Mouse (Mus musculus) left cerebral cortex, adult 2 months (tissue): ENCODE measurements around the gene Ifnl2. TPM values are rescaled to one million over a fixed set of nuclear protein-coding genes. Genes with fewer than 3 reads are reported as not detected.

Experiments
- DNase-seq, 2 experiments: peaks; one replicate each; pipeline ENCODE4 v3.0.0; 2021 to 2022; ENCODE audit warnings: low spot score in 2 of 2, mixed read lengths in 1 of 2; ENCODE audit errors: extremely low spot score in 1 of 2
- H3K27ac ChIP-seq: fragments of 200-600 bp; 2 replicates; pipeline ENCODE4 v1.8.1; 2022
- H3K4me3 ChIP-seq: fragments of 200-600 bp; 2 replicates; pipeline ENCODE4 v1.8.1; 2022
- CTCF ChIP-seq: fragments of 200-600 bp; IDR thresholded peaks from 2 replicates; pipeline ENCODE4 v1.8.1; 2022; ENCODE audit warnings: antibody characterized with exemption, mild to moderate bottlenecking, moderate library complexity
- intact Hi-C: fragments of 180-260 bp; cut with DNase I; formaldehyde crosslinking; loops from one replicate; pipeline ENCODE4 v1.15.1; 2025
- total RNA-seq, 2 experiments: library from RNA; stranded (reverse); gene quantifications; 2 replicates each; pipeline ENCODE4 v1.2.3; 2021

Gene Ifnl2
- total RNA-seq, 2 experiments from 2014 or later: not detected

DNA sequence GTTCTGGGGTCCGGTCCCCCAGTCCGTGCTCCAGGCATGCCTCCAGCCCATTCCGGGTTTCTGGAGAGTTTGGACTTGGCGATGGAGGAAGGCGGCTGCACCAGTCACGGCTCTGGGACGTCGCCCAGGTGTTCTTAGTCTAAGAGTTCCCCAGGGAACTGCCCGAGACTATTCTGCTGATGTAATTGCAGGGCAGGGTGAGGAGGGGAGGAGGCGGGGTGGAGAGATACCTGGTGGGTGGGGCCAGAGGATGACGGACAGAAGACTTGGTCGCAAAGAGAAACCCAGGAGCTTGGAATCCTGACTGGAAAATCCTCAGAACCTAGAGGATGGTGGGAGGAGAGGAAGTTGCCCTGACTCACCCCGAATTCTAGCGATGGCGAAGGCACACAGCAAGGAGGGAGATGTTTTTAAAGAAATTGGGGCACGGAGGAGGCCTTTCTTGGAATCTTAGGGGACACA, 22.2 kb downstream of the Ifnl2 start:
- H3K27ac ChIP-seq: peak overlapping the region; percentile 73
- intact Hi-C loops: loop anchor here (2.0 kb wide), 1 partner anchor 37 kb away; the partner anchor contains the start of gene Lrfn1
- peak overlapping the region; percentile 36 for H3K4me3 ChIP-seq
- no peak for TF ChIP-seq CTCF
- peak; percentile 52 to 59 for DNase-seq

DNA sequence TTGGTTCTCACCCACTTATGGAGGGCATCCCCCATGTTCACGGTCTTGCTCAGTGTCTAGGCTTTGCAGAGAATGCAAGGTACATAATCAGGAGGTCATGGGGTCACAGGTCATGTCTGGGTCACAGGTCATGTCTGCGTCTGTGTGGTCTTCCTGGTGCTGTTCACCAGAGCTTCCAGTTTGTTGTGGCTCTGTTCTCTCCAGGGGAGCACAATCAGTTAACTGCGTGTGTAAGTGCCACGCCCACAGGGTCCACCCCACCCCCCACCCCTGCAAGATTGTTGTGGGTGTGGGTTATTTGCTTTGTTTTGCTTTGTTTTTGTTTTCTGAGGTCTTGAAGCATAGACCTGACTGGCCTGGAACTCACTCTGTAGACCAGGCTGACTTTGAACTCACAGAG, 26.1 kb downstream of the Ifnl2 start:
- no peak for DNase-seq
- TF ChIP-seq CTCF: no peak
- Histone ChIP-seq H3K27ac (no peak overlapping the region), H3K4me3 (no peak overlapping the region)
- intact Hi-C loops: no loop called here

DNA sequence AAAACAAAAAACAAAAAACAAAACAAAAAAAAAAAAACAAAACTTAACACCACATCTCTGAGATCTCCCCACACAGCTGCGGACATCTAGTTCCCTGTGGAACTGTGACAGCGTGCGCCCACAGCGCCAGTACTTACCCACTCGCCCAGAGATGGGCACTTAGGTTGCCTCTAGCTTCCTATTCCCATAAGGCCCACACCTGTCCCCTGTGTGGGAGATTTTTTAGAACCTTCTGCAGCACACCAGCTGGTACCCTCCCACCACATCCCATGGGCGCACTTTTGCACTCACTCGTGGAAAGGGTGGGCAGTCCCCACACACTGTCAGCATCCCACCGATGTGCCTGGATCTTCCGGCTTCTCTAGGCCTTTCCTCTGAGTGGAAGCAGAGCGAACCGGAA, 27.4 kb downstream of the Ifnl2 start:
- Histone ChIP-seq H3K27ac (0 out of 2 replicates have a peak overlapping the region, but pooled peaks have one; percentile 40), H3K4me3 (no peak overlapping the region)
- DNase-seq: peak in 1 of 2 experiments; percentile 60
- TF ChIP-seq CTCF: no peak
- intact Hi-C loops: no loop called here

DNA sequence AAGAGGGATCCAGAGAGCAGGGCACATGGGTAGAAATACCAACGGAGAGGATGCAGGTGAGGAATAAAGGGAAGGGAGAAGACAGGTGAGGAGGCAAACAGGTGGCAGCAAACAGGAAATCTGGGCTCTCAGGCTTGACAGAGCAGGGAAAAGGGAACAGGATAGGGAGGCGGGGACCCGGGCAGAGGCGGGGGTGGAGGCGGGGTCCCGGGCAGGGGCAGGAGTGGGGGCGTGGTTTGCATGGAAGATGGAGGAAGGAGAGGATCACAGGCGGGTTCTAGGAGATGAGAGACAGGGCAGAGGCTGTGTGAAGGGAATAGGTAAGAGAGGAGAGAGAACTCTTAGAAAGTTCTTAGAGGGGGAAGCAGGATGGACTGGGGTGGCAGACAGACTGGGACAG, 31.4 kb downstream of the Ifnl2 start:
- Histone ChIP-seq H3K27ac (no peak overlapping the region), H3K4me3 (no peak overlapping the region)
- no peak for TF ChIP-seq CTCF
- intact Hi-C loops: no loop called here
- no peak for DNase-seq

DNA sequence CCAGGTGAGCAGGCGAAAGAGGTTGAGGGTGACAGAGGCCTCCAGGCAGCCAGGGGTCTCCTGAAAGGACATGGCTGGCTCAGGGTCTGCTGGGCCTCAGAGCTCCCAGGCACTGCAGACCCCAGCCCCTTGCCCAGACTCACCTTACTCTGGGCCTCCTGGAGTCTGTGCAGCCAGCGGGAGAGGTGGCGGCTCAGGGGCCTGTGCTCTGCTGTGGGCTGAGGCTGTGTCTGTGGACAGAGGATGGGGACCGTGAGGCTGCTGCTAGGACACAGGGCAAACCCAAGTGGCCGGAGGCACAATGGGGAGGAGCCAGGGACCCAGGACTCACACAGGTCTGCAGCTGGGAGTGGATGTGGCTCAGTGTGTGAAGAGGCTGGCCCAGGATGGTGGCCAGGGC, 32.9 kb downstream of the Ifnl2 start:
- Histone ChIP-seq H3K27ac (no peak overlapping the region), H3K4me3 (no peak overlapping the region)
- no peak for DNase-seq
- TF ChIP-seq CTCF: no peak
- intact Hi-C loops: no loop called here

DNA sequence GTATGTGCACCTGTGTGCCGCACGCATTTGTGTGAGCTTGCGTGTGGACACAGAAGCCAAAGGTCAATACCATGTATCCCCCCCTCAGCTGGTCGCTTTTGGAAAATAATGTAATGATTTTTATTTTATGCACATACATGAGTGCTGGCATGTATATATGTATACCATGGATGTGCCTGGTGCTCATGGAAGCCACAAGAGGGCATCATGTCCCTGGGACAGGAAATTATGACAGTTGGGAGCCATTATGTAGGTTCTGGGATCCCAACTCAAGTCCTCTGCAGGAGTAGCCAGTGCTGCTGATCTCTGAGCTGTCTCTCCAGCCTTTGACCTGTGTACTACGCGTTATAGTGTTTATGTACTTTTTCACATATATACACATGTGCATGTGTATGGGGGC, 34.1 kb downstream of the Ifnl2 start:
- DNase-seq: no peak
- no peak; the same call in 1 of the 2 replicates for TF ChIP-seq CTCF
- intact Hi-C loops: no loop called here
- H3K27ac ChIP-seq: no peak overlapping the region
- no peak overlapping the region for H3K4me3 ChIP-seq

DNA sequence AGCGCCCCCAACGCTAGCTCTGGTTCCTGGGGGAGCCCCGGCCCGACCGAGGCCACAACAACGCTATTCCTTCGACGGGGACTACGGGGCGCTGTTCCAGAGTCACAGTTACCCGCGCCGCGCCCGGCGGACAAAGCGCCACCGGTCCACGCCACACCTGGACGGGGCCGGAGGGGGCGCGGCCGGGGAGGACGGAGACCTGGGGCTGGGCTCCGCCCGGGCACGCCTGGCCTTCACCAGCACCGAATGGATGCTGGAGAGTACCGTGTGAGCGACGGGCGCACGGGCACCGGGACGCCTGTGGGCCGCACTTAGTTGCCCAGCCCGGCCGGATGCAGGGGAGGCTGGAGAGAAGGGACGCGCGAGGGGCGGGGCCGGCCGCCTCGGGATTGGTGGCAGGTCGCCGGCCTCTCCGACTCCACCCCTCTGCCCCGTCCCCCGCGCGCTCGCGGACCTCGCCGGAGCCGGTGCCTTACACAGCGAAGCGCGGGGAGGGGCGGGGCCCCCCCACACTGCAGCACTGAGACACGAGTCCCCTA, 43.0 kb downstream of the Ifnl2 start:
- Histone ChIP-seq H3K27ac (no peak overlapping the region), H3K4me3 (peak overlapping the region; percentile 32)
- DNase-seq: peak in 1 of 2 experiments; percentile 33
- intact Hi-C loops: no loop called here
- no peak for TF ChIP-seq CTCF

DNA sequence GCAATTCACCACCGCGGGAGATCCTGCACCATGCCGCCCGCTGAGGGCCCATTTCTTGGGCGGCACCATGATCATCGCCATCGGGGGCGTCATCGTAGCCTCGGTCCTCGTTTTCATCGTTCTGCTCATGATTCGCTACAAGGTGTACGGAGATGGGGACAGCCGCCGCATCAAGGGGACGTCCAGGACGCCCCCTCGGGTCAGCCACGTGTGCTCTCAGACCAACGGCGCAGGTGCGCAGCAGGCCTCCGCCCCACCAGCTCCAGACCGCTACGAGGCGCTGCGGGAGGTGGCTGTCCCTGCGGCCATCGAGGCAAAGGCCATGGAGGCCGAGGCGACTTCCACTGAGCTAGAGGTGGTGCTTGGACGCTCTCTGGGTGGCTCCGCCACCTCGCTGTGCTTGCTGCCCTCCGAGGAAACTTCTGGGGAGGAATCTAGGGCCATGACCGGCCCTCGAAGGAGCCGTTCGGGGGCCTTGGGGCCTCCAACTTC, 43.5 kb downstream of the Ifnl2 start:
- intact Hi-C loops: no loop called here
- DNase-seq: no peak
- no peak overlapping the region for H3K4me3 ChIP-seq
- H3K27ac ChIP-seq: no peak overlapping the region
- no peak for TF ChIP-seq CTCF

DNA sequence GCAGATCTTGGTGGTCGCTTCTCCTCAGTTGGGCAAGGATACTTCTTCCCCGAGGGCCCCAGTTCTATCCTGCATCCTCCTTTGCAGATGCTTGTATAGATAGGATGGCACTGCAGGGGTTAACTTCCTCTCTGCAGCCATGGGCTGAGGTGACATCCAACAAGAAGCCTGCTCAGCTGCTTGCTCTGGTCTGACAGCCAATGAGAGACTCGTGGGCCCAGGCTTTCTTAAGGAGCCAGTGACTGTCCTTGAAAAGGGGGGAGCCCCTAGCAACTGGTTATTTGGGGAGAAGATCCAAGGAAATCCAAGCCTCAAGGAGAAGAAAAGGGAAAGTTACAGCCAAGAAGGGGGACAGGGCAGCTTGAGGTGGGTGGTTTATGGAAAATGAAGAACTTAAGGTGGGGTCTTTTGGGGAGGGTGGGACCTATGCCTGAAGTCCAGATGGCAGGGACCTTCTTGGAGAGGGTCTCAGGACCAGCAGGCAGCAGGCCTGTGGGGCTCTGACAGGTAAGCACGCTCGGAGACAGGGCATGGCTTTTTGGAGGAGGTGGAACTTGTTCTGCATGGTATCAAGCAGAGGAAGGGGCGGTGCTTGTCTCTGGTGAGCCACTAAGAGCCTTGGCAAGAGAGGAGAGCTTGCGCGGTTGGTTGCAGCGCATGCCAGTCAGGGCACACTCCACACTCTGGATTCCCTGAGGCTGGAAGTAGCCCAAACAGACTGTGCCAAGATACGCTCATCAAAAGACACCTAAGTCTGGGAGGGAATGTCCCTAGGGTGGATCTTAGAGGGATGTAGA, 45.6 kb downstream of the Ifnl2 start:
- H3K27ac ChIP-seq: peak overlapping the region; percentile 87
- intact Hi-C loops: no loop called here
- peak overlapping the region; percentile 48 for H3K4me3 ChIP-seq
- TF ChIP-seq CTCF: no peak
- DNase-seq: peak; percentile 86 to 88

DNA sequence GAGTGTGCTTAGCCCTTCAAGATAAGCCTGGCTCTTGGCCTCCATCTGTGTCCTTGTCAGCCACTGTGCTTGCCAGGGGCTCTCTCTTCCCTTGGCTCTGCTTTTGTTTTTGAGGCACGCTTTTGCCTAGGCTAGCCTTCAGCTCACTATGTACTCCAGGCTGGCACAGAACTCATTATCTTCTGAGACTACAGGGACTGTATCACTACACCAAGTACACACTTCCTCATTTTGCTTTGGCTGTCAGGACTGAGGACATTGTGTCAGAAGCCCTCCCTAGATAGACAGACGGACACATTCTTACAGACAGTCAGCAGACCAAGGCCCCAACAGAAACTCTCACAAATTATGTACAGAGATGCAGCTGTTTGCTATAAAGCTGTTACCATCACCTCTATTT, 47.5 kb downstream of the Ifnl2 start:
- intact Hi-C loops: no loop called here
- no peak for TF ChIP-seq CTCF
- H3K4me3 ChIP-seq: no peak overlapping the region
- no peak overlapping the region for H3K27ac ChIP-seq
- no peak for DNase-seq

DNA sequence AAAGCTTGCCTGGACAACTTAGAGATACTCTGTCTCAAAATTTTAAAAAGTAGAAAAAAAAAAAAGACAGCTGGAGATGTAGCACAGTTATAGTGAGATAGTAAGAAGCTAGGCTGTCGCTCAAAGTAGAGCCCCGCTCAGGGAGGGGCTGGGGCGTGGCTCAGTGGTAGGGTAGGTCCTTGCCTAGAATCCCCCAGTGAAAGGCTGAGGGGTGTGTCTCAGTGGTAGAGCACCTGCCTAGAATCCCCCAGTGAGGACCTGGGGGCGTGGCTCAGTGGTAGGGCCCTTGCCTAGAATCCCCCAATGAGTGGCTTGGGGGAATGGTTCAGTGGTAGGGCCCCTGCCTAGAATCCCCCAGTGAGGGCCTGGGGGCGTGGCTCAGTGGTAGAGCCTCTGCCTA, 49.9 kb downstream of the Ifnl2 start:
- Histone ChIP-seq H3K4me3 (no peak overlapping the region), H3K27ac (no peak overlapping the region)
- intact Hi-C loops: no loop called here
- DNase-seq: no peak
- no peak for TF ChIP-seq CTCF

Other genes starting within 250 kb of the Ifnl2 start
- 10 to 100 TPM; 63.3 to 64.4 TPM for gene Eid2, start 242.6 kb downstream of the Ifnl2 start, total RNA-seq
- 10 to 100 TPM; 32.3 to 33.4 TPM for gene Eid2b, start 232.7 kb downstream of the Ifnl2 start, total RNA-seq
- gene Selenov, start 219.3 kb downstream of the Ifnl2 start, total RNA-seq: 1 to 10 TPM in 1 of 2 experiments, under 1 TPM in 1; 0.79 to 1.1 TPM
- 1 to 10 TPM; 1.1 to 1.9 TPM for gene Dll3, start 208.2 kb downstream of the Ifnl2 start, total RNA-seq
- gene Timm50, start 198.4 kb downstream of the Ifnl2 start, total RNA-seq: 10 to 100 TPM; 41.7 to 47.0 TPM
- gene Supt5, start 171.7 kb downstream of the Ifnl2 start, total RNA-seq: 100 to 1,000 TPM; 124 to 126 TPM
- 100 to 1,000 TPM; 440 to 450 TPM for gene Rps16, start 159.8 kb downstream of the Ifnl2 start, total RNA-seq
- gene Plekhg2, start 137.9 kb downstream of the Ifnl2 start, total RNA-seq: 1 to 10 TPM; 7.1 to 7.7 TPM
- gene Zfp36, start 130.2 kb downstream of the Ifnl2 start, total RNA-seq: 1 to 10 TPM; 2.3 to 2.8 TPM
- gene Med29, start 117.7 kb downstream of the Ifnl2 start, total RNA-seq: 10 to 100 TPM; 18.1 to 18.8 TPM
- 10 to 100 TPM; 65.7 to 66.8 TPM for gene Paf1, start 117.5 kb downstream of the Ifnl2 start, total RNA-seq
- gene Gmfg, start 73.0 kb downstream of the Ifnl2 start, total RNA-seq: 1 to 10 TPM; 1.3 to 1.6 TPM
- 100 to 1,000 TPM in 1 of 2 experiments, 10 to 100 TPM in 1; 96.7 to 105 TPM for gene Lrfn1, start 58.5 kb downstream of the Ifnl2 start, total RNA-seq
- not detected for gene Ifnl3, start 12.4 kb upstream of the Ifnl2 start, total RNA-seq
- gene Sycn, start 30.4 kb upstream of the Ifnl2 start, total RNA-seq: not detected
- under 1 TPM in 1 of 2 experiments, not detected in 1; 0.30 TPM for gene Nccrp1, start 36.8 kb upstream of the Ifnl2 start, total RNA-seq
- 10 to 100 TPM; 74.9 to 78.9 TPM for gene Samd4b, start 87.7 kb upstream of the Ifnl2 start, total RNA-seq
- gene Pak4, start 87.7 kb upstream of the Ifnl2 start, total RNA-seq: 1 to 10 TPM; 8.2 to 9.8 TPM
- 1 to 10 TPM; 1.4 to 2.5 TPM for gene Acp7, start 120.9 kb upstream of the Ifnl2 start, total RNA-seq
- gene Fbxo27, start 182.4 kb upstream of the Ifnl2 start, total RNA-seq: 10 to 100 TPM; 24.6 to 26.2 TPM
- 1 to 10 TPM; 1.9 to 2.2 TPM for gene Fbxo17, start 206.3 kb upstream of the Ifnl2 start, total RNA-seq
- gene Mrps12, start 231.4 kb upstream of the Ifnl2 start, total RNA-seq: 10 to 100 TPM; 58.3 to 69.0 TPM
- 10 to 100 TPM; 13.0 to 13.9 TPM for gene Sars2, start 231.5 kb upstream of the Ifnl2 start, total RNA-seq
- 1 to 10 TPM; 1.0 to 1.9 TPM for gene Ccer2, start 245.7 kb upstream of the Ifnl2 start, total RNA-seq